Mouse (Mus musculus): ENCODE data around the gene Iqcm. TPM values are rescaled to one million over a fixed set of nuclear protein-coding genes. Genes with fewer than 3 reads are reported as not detected.
"Not testable (repeated sequence)": the region's sequence is repeated elsewhere in the genome, so short reads cannot be mapped to it uniquely, and the experiment has no call there.

The Iqcm gene
- not detected in 2 replicates for polyA plus RNA-seq (2015; fragmentation: Nextera tagmentation; extraction: Ambion mirVana)

DNA sequence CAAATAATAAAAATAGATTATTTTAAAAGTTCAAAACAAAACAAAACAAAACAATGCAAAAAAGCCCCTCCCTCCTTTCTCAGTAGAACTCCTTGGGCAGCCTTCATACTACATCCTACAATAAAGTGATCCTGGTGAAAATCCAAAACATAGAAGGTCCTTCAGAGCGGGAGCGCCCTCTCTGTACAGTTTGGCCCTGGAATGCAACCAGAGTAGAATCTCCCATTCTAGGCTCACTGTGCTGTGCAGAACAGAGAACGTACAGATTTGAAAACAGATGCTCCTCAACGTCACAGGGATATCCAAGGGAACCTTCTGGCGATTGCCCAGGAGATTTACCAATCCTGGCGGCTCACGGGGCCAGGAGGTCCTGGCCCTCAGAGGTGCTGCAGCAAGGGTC lies at the start of gene Iqcm:
Iqcm (plus strand) TSS at position 301 of the 400 bp plus-strand sequence.
- Histone ChIP-seq H3K4me1 (replicated peaks) (no peaks in the 10 kb centered on the region), H3K4me2 (no peak within 1 kb of the TSS), H3K9ac (no peak within 1 kb of the TSS), H3K4me3 (no peak within 1 kb of the TSS), H3K27ac (no peak within 1 kb of the TSS), H3K9me3 (replicated peaks) (no peaks in the 10 kb centered on the region), H3K27me3 (no peaks in the 10 kb centered on the region), H3K36me3 (no peaks in the 10 kb centered on the region)
- WGBS: 77% methylated on average over 7 of the region's 7 CpGs
- no peak for ATAC-seq (replicated peaks; ENCODE audit: insufficient number of reproducible peaks, insufficient read depth, low FRiP score, low read depth)

DNA sequence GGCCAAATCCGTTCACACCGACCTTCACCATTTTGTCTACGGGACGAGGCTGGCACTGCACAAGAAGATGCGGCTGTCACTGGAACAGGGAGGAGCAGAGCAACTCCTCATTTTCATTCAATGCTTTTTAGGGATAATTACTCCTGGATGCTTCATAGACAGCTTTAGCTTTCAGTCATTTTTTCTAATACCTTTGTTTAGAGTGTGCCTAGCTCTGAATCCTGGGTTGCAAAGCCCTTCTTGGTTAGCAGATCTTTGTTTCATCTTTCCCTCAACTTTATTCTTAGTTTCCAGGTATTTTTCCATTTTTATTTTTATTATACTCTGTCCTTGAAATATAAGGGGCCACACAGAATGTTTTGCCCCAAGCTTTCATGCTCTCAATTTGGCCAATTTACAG lies 42.0 kb upstream of the Iqcm start, which contains the start of gene Gm10358:
Gm10358 (minus strand) TSS at position 101 of the 400 bp plus-strand sequence.
- ATAC-seq (replicated peaks; ENCODE audit: insufficient number of reproducible peaks, insufficient read depth, low FRiP score, low read depth): no peak
- Histone ChIP-seq H3K27ac (no peak within 1 kb of the TSS), H3K36me3 (no peaks in the 10 kb centered on the region), H3K4me3 (no peak within 1 kb of the TSS), H3K9me3 (replicated peaks) (no peaks in the 10 kb centered on the region), H3K4me2 (no peak within 1 kb of the TSS), H3K4me1 (replicated peaks) (no peaks in the 10 kb centered on the region), H3K27me3 (no peaks in the 10 kb centered on the region), H3K9ac (no peak within 1 kb of the TSS)
- 91% methylated on average over 5 of the region's 5 CpGs for whole genome bisulfite sequencing

DNA sequence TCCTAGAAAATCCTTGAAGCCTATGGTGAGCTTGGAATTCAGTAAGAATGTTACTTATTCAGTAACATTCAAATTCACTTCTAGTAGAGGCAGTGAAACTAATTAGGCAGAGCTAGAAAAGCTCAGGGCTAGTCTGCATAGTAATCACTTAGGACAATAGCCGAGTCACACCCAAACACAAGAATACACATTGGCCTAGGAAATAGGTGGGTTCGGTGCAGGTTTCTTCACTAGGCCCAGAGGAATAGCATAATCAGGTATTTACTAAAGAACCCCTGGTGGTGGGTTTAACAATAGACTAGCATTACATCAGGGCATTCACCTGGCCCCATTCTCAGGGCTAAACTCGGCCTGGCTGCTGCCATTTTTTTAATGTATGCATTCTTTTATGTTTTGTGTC lies 32.8 kb upstream of the Iqcm start:
- H3K27ac ChIP-seq; H3K36me3 ChIP-seq; H3K9ac ChIP-seq; H3K27me3 ChIP-seq; H3K4me3 ChIP-seq; H3K4me2 ChIP-seq; H3K4me1 ChIP-seq (replicated peaks); H3K9me3 ChIP-seq (replicated peaks); ATAC-seq (replicated peaks; ENCODE audit: insufficient number of reproducible peaks, insufficient read depth, low FRiP score, low read depth): not testable (repeated sequence)
- WGBS: 79% methylated on average over 3 of the region's 3 CpGs

DNA sequence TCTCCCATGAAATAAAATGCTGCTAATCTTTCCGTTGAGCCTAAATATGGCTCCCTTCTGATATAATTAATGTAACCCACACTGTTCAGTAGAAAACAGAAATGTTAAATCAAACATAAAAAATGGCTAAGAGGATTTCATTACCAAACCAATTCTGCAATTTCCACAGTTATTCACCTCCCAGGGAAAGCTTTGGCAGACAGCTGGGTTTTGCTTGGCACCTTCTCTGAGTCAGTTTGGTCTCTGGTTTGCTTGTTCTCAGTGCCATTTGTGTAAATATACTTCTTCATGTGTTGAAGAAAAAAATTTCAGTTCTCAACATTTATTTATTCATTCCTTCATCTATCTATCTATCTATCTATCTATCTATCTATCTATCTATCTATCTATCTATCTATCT lies 28.3 kb downstream of the Iqcm start:
- H3K27ac ChIP-seq: no peak overlapping the region
- H3K36me3 ChIP-seq: no peaks in the 10 kb centered on the region
- 84% methylated on average over 1 of the region's 1 CpGs for WGBS
- no peak overlapping the region for H3K4me2 ChIP-seq
- no peak for ATAC-seq (replicated peaks; ENCODE audit: insufficient number of reproducible peaks, insufficient read depth, low FRiP score, low read depth)
- no peak overlapping the region for H3K4me3 ChIP-seq
- H3K9ac ChIP-seq: no peak overlapping the region
- H3K9me3 ChIP-seq (replicated peaks): no peaks in the 10 kb centered on the region
- no peaks in the 10 kb centered on the region for H3K27me3 ChIP-seq
- H3K4me1 ChIP-seq (replicated peaks): no peaks in the 10 kb centered on the region

DNA sequence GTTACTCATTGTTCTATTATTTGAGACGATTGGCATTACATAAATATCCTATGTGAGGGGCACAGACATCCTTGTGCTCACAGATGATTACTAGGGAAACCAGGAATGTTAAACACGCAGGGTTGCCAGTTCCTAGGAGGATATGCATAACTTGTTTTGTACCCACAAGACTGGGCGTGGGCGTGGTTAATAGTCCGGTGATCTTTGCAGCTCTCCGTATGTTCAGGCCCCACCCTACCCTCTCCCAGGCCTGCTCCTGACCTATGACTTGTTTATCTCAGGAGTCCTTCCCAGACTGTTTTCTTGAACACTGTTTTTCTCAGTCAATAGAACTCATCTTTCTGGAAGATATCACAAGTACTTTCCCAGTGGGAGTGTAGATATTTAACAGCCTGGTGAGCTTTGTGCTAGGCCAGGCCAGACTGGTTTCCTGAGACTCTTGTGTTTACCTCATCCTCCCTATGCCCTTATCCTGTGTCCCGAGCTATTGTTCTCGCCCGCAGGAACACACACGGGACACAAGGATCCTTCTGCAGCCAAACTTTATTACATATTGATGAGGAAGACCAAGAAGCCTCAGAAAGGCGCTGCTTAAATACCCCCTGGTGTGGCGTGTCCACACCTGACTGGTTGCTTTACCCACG lies 40.7 kb downstream of the Iqcm start:
- 71% methylated on average over 13 of the region's 13 CpGs for WGBS
- ATAC-seq (replicated peaks; ENCODE audit: insufficient number of reproducible peaks, insufficient read depth, low FRiP score, low read depth): no peak

DNA sequence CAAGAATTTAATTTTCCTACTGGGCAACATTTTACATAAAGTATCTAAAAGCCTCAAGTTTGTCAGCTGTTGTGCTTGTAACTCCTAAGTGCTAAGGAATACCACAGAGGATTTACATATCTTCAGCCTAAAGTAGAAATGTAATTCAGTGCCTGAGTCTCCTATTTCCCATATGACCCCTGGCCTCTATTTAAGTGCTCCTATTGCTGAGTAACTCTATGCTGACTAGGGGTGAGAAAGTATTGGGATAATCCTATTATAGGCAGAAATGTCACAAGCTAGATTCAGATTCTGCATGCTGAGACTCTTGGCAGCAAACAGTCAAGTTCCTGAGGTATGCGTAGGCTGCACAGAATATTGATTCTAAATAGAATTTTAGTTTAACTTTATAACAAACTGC lies 60.8 kb downstream of the Iqcm start:
- H3K27me3 ChIP-seq: no peaks in the 10 kb centered on the region
- 82% methylated on average over 1 of the region's 1 CpGs for WGBS
- no peaks in the 10 kb centered on the region for H3K36me3 ChIP-seq
- H3K9ac ChIP-seq: no peak overlapping the region
- H3K27ac ChIP-seq: no peak overlapping the region
- no peaks in the 10 kb centered on the region for H3K4me1 ChIP-seq (replicated peaks)
- no peaks in the 10 kb centered on the region for H3K9me3 ChIP-seq (replicated peaks)
- ATAC-seq (replicated peaks; ENCODE audit: insufficient number of reproducible peaks, insufficient read depth, low FRiP score, low read depth): no peak
- no peak overlapping the region for H3K4me2 ChIP-seq
- H3K4me3 ChIP-seq: no peak overlapping the region

More for the DNA sequence above, 40.7 kb downstream of the Iqcm start:
- H3K9ac ChIP-seq: no peak overlapping the region
- H3K27ac ChIP-seq: no peak overlapping the region
- H3K27me3 ChIP-seq: no peaks in the 10 kb centered on the region
- H3K36me3 ChIP-seq: no peaks in the 10 kb centered on the region
- no peaks in the 10 kb centered on the region for H3K9me3 ChIP-seq (replicated peaks)
- H3K4me1 ChIP-seq (replicated peaks): no peaks in the 10 kb centered on the region
- no peak overlapping the region for H3K4me2 ChIP-seq
- H3K4me3 ChIP-seq: no peak overlapping the region

DNA sequence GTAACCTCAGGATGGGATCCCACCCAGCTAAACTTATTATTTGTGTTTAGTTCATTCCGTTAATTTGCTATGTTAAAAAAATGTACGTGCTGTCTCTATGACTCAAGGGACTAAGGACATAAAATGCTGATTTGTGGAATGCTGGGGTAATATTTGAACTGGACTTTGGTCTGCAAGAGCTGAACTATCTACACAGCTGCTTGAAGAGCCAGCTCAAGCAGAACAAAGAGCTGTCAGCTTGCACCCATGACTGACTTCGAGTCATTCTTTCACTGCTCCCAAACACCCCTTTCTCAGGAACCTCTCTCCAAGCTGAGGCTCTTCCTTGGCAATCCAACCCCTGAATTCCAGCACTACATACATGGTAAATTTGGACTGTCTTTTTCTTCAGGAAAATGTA lies 65.3 kb downstream of the Iqcm start:
- Histone ChIP-seq H3K4me1 (replicated peaks) (no peaks in the 10 kb centered on the region), H3K36me3 (no peaks in the 10 kb centered on the region), H3K9ac (no peak overlapping the region), H3K9me3 (replicated peaks) (no peaks in the 10 kb centered on the region), H3K4me2 (no peak overlapping the region), H3K27me3 (no peaks in the 10 kb centered on the region), H3K27ac (no peak overlapping the region), H3K4me3 (no peak overlapping the region)
- WGBS: 83% methylated on average over 3 of the region's 3 CpGs
- ATAC-seq (replicated peaks; ENCODE audit: insufficient number of reproducible peaks, insufficient read depth, low FRiP score, low read depth): no peak

DNA sequence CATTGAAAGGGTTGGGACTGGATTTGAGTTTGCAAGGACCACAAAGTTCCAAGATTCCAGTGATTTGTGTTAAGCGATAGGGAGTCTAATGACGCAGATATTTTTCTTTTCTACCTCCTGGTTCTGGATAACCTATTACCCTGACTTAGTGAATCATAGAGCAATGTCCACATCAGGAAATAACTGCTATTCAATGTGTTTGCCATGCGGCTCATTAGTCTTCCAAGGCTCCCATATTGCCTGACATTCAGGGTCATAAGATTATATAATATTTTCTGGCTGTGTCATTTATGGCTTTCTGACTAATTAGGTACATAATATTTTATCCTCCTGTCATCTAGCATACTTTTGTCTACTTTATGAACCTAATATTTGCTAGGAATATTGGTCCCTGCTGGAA lies 100.8 kb downstream of the Iqcm start:
- H3K27me3 ChIP-seq: no peaks in the 10 kb centered on the region
- H3K4me3 ChIP-seq: no peak overlapping the region
- no peaks in the 10 kb centered on the region for H3K4me1 ChIP-seq (replicated peaks)
- no peaks in the 10 kb centered on the region for H3K9me3 ChIP-seq (replicated peaks)
- H3K36me3 ChIP-seq: no peaks in the 10 kb centered on the region
- no peak overlapping the region for H3K27ac ChIP-seq
- WGBS: 84% methylated on average over 3 of the region's 3 CpGs
- H3K4me2 ChIP-seq: no peak overlapping the region
- ATAC-seq (replicated peaks; ENCODE audit: insufficient number of reproducible peaks, insufficient read depth, low FRiP score, low read depth): no peak
- no peak overlapping the region for H3K9ac ChIP-seq

DNA sequence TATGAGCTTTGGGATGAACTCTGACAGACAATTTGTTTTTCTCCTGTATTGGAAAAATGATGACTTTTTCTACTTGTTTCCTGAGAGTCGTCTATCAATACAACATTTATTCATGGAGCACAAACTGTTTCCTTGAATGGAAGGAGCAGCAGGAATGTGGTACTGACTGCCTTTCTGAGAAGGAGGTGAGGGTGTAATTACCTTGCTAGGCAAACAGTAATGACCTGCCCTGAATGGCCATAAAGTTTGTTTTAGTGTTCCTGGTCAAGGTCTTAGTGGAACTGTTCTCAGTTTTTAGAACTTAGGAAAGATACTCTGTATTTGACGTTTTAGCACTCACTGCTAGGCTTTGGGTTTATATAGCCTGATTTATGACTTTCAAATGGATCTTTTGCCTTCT lies 147.8 kb downstream of the Iqcm start:
- Histone ChIP-seq H3K27me3 (no peaks in the 10 kb centered on the region), H3K9me3 (replicated peaks) (no peaks in the 10 kb centered on the region), H3K27ac (no peak overlapping the region), H3K4me3 (no peak overlapping the region), H3K9ac (no peak overlapping the region), H3K4me1 (replicated peaks) (no peaks in the 10 kb centered on the region), H3K36me3 (no peaks in the 10 kb centered on the region), H3K4me2 (no peak overlapping the region)
- 56% methylated on average over 2 of the region's 2 CpGs for WGBS
- ATAC-seq (replicated peaks; ENCODE audit: insufficient number of reproducible peaks, insufficient read depth, low FRiP score, low read depth): no peak

DNA sequence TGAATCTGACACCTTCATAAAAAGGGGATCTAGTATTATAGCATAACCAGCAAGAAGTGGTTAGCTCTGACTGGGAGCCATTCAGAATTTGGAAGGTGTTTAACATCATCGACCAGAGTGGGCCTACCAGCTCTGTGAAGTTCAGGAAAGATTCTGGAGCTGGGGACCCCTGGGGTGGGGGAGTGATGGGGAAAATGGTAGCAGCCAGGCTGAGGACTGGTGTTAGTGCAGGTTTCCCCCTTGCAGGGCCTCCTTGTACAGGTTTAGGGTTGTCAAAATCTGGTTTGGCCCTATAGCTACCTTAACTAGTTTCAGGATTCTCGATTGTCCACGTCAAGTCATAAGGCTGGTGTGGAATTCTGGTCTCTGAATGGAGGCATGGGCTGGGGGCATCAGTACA lies 194.5 kb downstream of the Iqcm start:
- WGBS: 82% methylated on average over 3 of the region's 3 CpGs
- Histone ChIP-seq H3K4me2 (no peak overlapping the region), H3K27me3 (no peaks in the 10 kb centered on the region), H3K4me3 (no peak overlapping the region), H3K4me1 (replicated peaks) (no peaks in the 10 kb centered on the region), H3K27ac (no peak overlapping the region), H3K9ac (no peak overlapping the region), H3K36me3 (no peaks in the 10 kb centered on the region), H3K9me3 (replicated peaks) (no peaks in the 10 kb centered on the region)
- no peak for ATAC-seq (replicated peaks; ENCODE audit: insufficient number of reproducible peaks, insufficient read depth, low FRiP score, low read depth)

DNA sequence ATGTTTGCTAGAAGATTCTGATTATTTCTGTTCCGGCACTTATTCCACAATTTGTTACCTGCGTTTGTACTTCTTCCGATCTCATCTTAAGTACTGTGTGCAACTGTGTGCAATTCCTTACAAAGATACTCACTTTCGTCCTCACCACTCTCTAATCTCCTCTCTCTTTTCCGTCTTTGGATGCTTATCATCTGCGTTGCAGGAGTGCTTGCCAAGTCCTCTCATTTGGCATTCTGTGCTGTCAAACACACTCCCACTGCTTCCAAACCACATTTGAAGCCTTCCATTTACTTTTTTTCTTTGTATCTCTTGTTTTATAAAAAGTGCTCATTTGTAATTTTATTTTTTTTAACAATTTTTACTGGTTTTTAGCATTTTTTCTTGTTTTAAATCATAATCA lies 210.8 kb downstream of the Iqcm start:
- no peak overlapping the region for H3K4me2 ChIP-seq
- no peaks in the 10 kb centered on the region for H3K4me1 ChIP-seq (replicated peaks)
- H3K9ac ChIP-seq: no peak overlapping the region
- no peaks in the 10 kb centered on the region for H3K27me3 ChIP-seq
- ATAC-seq (replicated peaks; ENCODE audit: insufficient number of reproducible peaks, insufficient read depth, low FRiP score, low read depth): no peak
- no peaks in the 10 kb centered on the region for H3K9me3 ChIP-seq (replicated peaks)
- H3K4me3 ChIP-seq: no peak overlapping the region
- 53% methylated on average over 6 of the region's 6 CpGs for WGBS
- H3K27ac ChIP-seq: no peak overlapping the region
- H3K36me3 ChIP-seq: no peaks in the 10 kb centered on the region

DNA sequence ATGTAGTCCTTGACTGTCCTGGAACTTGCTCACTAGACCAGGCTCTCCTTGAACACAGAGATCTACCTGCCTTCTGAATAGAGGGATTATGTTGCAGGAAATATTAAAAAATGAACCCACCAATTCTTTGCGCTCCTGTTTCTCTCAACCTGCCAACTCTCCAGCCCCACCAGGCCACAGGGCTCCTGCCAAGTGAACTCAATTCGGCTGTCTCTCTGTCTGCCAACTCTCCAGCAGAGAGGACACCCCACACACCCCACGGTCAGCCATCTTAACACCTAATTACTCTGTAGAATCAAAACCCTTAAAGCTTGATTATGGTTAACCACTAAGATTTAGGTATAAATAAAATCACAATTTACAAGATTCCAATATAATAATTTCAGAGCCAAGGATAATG lies 298.1 kb downstream of the Iqcm start:
- WGBS: 78% methylated on average over 3 of the region's 3 CpGs
- H3K4me2 ChIP-seq: no peak overlapping the region
- ATAC-seq (replicated peaks; ENCODE audit: insufficient number of reproducible peaks, insufficient read depth, low FRiP score, low read depth): no peak
- H3K4me3 ChIP-seq: no peak overlapping the region
- H3K27ac ChIP-seq: no peak overlapping the region
- H3K9me3 ChIP-seq (replicated peaks): no peaks in the 10 kb centered on the region
- H3K27me3 ChIP-seq: no peaks in the 10 kb centered on the region
- no peaks in the 10 kb centered on the region for H3K4me1 ChIP-seq (replicated peaks)
- H3K9ac ChIP-seq: no peak overlapping the region
- H3K36me3 ChIP-seq: no peaks in the 10 kb centered on the region

Measured in heart, embryonic 15.5 days (tissue).